8 mouse cellular contexts compared by ENCODE assay signal in genomic region chr17:47630678-47631065, GRCm38 (mm10). TPM values are rescaled to one million over a fixed set of nuclear protein-coding genes. Genes with fewer than 3 reads are reported as not detected.
DNase-seq lines count a peak whose midpoint lies in the region; ATAC-seq and TF ChIP-seq lines count a peak whose summit lies in the region.

Gene Usp49, plus strand, starts transcription at chr17:47630690.

- H3K36me3 ChIP-seq in forebrain, postnatal 0 days (ENCODE audit: insufficient read depth), result peaks cover 3% of the 10 kb centered on the region; the same call in 1 of the 2 replicates
- peaks cover under 1% of the 10 kb centered on the region; the same call in 1 of the 2 replicates for H3K36me3 ChIP-seq in midbrain, embryonic 11.5 days (ENCODE audit: control insufficient read depth, insufficient read depth, low read length)

- peak within 1 kb of the TSS; percentile 85 for H3K4me2 ChIP-seq in forebrain, postnatal 0 days (ENCODE audit: low read depth)
- H3K4me2 ChIP-seq in midbrain, embryonic 11.5 days, result peak within 1 kb of the TSS; percentile 90

- no peak for DNase-seq in left cerebral cortex, adult 2 months (ENCODE audit: extremely low spot score in 1 of 2, low spot score in 2 of 2)
- no peak for DNase-seq in left cerebral cortex, adult 18-20 months (ENCODE audit: low spot score in 2 of 2)
- DNase-seq in forebrain, postnatal 0 days, result peak; percentile 6
- no peak for DNase-seq in midbrain, embryonic 11.5 days (ENCODE audit: low spot score, missing footprints)
- no peak for DNase-seq in thymus, postnatal 0 days (ENCODE audit: low spot score)
- DNase-seq in cerebellum, postnatal 36 days, result no peak
- no peak for DNase-seq in ovary, postnatal 10 days (ENCODE audit: low spot score)

- peak within 1 kb of the TSS; percentile 72 for H3K4me3 ChIP-seq in left cerebral cortex, adult 2 months
- H3K4me3 ChIP-seq in brown adipose tissue, adult 24 weeks (ENCODE audit: insufficient read depth, low read depth, low read length), result peak within 1 kb of the TSS; percentile 83
- H3K4me3 ChIP-seq in forebrain, postnatal 0 days (ENCODE audit: low read depth, low read length), result peak within 1 kb of the TSS; percentile 86
- peak within 1 kb of the TSS; percentile 72 for H3K4me3 ChIP-seq in midbrain, embryonic 11.5 days (ENCODE audit: low read depth, low read length)

- no peaks in the 10 kb centered on the region for H3K27me3 ChIP-seq in forebrain, postnatal 0 days (ENCODE audit: insufficient read depth, low read length)
- H3K27me3 ChIP-seq in midbrain, embryonic 11.5 days (ENCODE audit: control insufficient read depth, insufficient read depth, low read length), result no peaks in the 10 kb centered on the region

- intact Hi-C loops in left cerebral cortex, adult 2 months (cut with DNase I), result no loop called here

- peaks cover 3% of the 10 kb centered on the region; the same call in 1 of the 2 replicates for H3K4me1 ChIP-seq in brown adipose tissue, adult 24 weeks (ENCODE audit: control insufficient read depth, insufficient read depth, insufficient read length, low read length)
- H3K4me1 ChIP-seq in forebrain, postnatal 0 days (ENCODE audit: insufficient read depth), result peaks cover 11% of the 10 kb centered on the region
- H3K4me1 ChIP-seq in midbrain, embryonic 11.5 days (ENCODE audit: control insufficient read depth, insufficient read depth, low read length), result peaks cover 27% of the 10 kb centered on the region

- no peak for TF ChIP-seq CTCF in left cerebral cortex, adult 2 months (IDR thresholded peaks at IDR 0.05)
- no peak for TF ChIP-seq CTCF in forebrain, postnatal 0 days (IDR thresholded peaks at IDR 0.05; ENCODE audit: low read depth)

- peak within 1 kb of the TSS; percentile 69 for H3K9ac ChIP-seq in forebrain, postnatal 0 days
- peak within 1 kb of the TSS; percentile 88 for H3K9ac ChIP-seq in midbrain, embryonic 11.5 days (ENCODE audit: low read length)

- H3K27ac ChIP-seq in left cerebral cortex, adult 2 months, result peak within 1 kb of the TSS; percentile 90
- H3K27ac ChIP-seq in brown adipose tissue, adult 24 weeks (replicated peaks; ENCODE audit: low read depth, low read length), result peak within 1 kb of the TSS; percentile 18; the same call in 1 of the 2 replicates
- peak within 1 kb of the TSS; percentile 94 for H3K27ac ChIP-seq in forebrain, postnatal 0 days (ENCODE audit: low read depth, low read length)
- peak within 1 kb of the TSS; percentile 94 for H3K27ac ChIP-seq in midbrain, embryonic 11.5 days (ENCODE audit: low read depth, low read length)

- ATAC-seq in forebrain, postnatal 0 days, result no peak
- no peak for ATAC-seq in midbrain, embryonic 11.5 days (ENCODE audit: low FRiP score)

- WGBS in forebrain, postnatal 0 days, result 0% methylated on average over 3 of the region's 3 CpGs
- WGBS in midbrain, embryonic 11.5 days, result 1% methylated on average over 3 of the region's 3 CpGs

- no peaks in the 10 kb centered on the region for H3K9me3 ChIP-seq in forebrain, postnatal 0 days (ENCODE audit: low read length)
- H3K9me3 ChIP-seq in midbrain, embryonic 11.5 days (ENCODE audit: control insufficient read depth, low read length), result no peaks in the 10 kb centered on the region

RNA-seq across cellular contexts. Expression of gene Usp49, which starts in this region (rescaled TPM):
- 10 to 100 TPM in 1 of 2 experiments, 1 to 10 TPM in 1; 9.6 to 13.1 TPM for total RNA-seq in left cerebral cortex, adult 2 months (2021)
- 10 to 100 TPM in 1 of 2 experiments, 1 to 10 TPM in 1; 8.0 to 11.3 TPM for total RNA-seq in left cerebral cortex, adult 18-20 months (2021)
- polyA plus RNA-seq in brown adipose tissue, adult 24 weeks (2012; ENCODE audit: insufficient read depth, insufficient read length, missing spikeins), result 2.1 and 3.3 TPM in 2 replicates
- 11.2 and 18.9 TPM in 2 replicates for total RNA-seq in forebrain, postnatal 0 days (2014; rRNA removed)
- polyA plus RNA-seq in forebrain, postnatal 0 days (2015; fragmentation: Nextera tagmentation; extraction: Ambion mirVana), result 2.8 and 4.7 TPM in 2 replicates
- polyA plus RNA-seq in midbrain, embryonic 11.5 days (2014; fragmentation: Nextera tagmentation; extraction: Ambion mirVana), result 6.3 and 8.0 TPM in 2 replicates
- polyA plus RNA-seq in thymus, postnatal 0 days (2015; fragmentation: Nextera tagmentation; extraction: Ambion mirVana), result 3.9 and 4.6 TPM in 2 replicates

Comparison
In these comparisons a context has a peak if more than half of its experiments do, and no peak if none do; other contexts are left out.
1. H3K27ac ChIP-seq: peak in every context shown above with its lines; median percentile 94 in forebrain, postnatal 0 days; 94 in midbrain, embryonic 11.5 days; 90 in left cerebral cortex, adult 2 months; 18 in brown adipose tissue, adult 24 weeks.